Mouse (Mus musculus) ovary, postnatal 14 days (tissue): ENCODE data around the gene Oxt.
"Not testable (repeated sequence)": the region's sequence is repeated elsewhere in the genome, so short reads cannot be mapped to it uniquely, and the experiment has no call there.

Source experiments
- DNase-seq: peaks from one replicate; pipeline ENCODE4 v3.0.0; 2022; ENCODE audit warnings: low spot score

The Oxt gene

DNA sequence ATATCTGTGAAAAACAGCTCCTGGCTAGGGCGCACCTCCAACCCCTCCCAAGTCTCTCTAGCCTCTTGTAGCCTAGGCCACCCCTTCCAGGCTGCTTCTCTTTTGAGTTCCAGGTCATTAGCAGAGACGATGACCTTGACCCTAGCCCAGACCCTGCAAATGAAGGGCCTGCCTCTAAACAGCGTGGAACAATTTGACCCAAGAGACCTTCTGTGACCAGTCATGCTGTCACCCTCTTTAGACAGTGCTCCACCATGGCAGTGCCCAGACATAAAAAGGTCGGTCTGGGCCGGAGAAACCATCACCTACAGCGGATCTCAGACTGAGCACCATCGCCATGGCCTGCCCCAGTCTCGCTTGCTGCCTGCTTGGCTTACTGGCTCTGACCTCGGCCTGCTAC, at the start of gene Oxt:
TSS of gene Oxt (plus strand) at position 301 of the 400 bp plus-strand sequence.
- no peak for DNase-seq

DNA sequence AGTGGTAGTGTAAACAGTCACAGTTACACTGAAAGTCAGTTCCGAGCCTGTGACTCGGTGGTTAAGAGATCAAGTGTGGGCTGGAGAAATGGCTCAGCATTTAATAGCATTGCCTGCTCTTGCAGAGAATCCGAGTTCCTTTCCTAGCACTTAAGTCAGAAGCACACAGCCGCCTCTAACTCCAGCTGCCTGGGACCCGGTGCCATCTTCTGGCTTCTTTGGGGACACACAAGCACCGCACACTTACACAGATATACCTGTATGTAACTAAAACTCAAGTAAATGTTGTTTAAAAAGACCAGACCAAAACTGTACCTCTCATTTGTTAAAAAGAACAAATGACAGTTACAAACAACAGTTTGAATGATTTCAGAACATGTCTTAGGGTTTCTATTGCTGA, 47.5 kb upstream of the Oxt start:
- DNase-seq = no peak

DNA sequence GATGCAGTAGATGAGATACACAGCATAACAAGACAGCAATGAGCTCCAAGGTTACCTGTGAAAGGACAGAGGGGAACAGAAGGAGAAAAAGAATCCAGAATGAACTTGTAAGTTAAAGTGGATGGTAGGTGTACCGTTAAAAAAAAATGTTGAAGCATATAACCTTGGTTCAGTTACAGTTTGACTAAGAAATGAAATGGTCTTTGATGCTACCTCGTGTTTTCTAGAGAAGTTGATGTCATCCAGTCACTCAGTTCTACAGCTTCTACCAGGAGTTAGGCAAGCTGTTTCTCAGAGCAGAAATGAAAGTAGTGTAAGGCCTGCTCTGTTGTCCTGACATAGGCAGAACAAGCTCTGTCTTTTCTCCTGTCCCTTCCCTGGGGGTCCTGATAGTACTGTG, 46.7 kb upstream of the Oxt start:
- DNase-seq = no peak

DNA sequence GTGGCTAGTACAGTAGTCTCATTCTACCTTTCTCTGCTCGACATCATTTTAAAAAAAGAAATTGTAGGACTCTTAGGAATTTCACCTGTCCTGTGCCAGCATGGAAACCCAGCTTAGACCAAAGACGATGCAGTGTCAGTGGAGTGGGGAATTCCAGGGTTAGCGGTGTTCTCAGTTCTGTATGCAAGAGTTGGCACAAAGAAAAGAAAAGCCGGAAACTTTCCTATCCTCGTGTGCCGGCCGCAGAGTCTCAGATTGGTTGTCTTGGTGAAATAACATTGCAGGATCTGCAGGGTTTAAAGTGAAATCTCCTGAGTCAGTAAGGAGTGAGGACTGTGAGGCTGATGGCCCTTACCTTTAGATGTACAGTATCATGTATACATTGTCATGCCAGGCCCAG, 46.0 kb upstream of the Oxt start:
- DNase-seq = no peak

DNA sequence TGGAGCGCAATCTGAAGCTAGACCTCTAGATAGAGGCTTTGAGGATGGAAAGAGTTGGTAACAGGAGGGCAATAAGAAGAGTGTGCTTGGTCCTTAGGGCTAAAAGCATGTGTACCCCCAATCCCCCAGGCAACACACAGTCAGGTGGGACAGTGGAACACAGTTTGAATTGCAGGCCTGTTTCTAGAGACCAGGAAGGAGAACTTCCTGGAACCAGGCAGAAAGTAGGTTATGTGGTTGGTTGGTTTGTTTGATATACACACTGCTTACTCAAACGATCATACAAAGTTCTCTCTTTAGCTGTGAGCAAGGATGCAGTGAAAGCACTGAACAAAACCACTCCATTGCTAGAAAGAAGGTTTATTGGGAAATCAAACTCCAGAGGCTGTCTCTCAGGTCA, 43.8 kb upstream of the Oxt start:
- DNase-seq = no peak

DNA sequence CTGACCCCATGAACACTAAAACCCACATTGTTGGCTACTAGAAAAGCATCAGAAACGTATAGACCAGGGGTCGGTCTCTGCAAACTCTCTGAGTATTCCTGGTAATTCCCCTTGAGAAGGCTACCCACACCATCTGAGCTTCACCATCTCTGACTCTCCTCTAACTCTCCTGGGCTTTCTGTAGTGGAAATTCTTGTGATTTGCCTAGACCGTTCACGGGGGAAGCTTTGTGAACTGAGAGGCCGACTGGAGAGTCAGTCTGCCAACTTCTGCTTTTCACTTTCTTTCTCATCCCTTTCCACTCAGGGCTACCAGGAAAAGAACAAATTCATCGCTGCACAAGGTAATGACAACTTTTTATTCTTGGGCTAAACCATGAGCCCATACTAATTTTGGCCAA, 41.0 kb upstream of the Oxt start:
- DNase-seq = no peak

DNA sequence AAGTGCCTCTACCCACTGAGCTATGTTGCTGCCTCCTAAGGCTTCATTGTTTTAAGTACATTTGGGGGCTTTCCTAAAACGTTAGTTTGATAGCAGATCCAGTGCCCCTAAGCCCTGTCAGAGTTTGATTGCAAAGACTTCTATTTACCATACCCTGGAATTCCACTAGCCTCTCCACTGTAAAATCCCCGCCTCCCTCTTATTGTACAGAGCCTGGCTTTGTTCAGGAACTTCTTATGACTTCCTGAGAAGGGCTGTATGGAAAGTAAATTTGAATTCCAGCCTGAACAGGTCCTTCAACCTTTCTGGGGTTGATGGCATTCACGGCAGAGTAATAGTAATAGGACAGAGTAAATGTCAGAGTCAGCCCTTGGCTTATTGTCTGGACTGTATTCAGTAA, 39.1 kb upstream of the Oxt start:
- DNase-seq = no peak

DNA sequence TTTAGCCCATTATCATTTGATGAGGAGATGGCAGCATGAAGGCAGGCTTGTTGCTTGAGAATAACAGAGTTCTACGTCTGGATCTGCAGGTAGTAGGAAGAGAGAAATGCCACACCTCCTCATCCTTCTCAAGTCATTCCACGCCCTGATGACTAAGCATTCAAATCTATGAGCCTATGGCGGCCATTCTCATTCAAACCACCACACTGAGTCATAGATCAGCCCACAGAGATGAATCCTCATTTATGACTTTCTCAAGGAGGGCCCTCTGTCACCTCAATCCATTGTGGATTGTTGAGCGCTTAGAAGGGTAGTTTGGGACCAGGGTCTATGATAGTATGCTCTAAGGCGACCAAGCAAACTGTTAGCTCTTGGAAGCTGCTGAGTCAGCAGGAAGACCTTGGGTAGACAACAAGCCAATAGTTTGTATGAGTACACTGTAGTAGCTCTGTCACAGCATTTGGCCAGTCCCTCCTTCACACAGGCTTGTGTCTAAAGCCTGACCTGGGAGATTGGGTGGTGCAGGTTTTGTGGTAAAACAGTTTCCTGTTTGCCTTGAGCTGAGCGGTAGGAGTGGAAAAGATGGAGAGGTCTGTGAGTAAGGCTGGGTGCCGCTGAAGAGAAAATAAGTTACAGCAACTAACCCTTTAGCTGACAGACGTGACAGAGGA, 37.0 kb upstream of the Oxt start:
- DNase-seq = no peak

DNA sequence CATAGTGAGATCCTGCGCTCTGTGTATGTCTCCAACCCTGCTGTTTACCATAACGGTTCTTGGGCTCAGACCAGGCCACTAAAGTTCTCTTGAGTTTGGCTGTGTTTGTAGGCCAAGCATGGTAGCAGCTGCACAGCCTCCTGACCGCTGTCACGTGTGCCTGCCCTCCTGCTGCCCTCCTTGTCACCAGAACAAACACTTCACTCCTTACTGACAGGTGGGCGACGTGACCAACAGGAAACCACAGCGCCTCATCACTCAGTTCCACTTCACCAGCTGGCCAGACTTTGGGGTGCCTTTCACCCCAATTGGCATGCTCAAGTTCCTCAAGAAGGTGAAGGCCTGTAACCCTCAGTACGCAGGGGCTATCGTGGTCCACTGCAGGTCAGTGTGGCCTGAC, 35.7 kb upstream of the Oxt start:
- no peak for DNase-seq

DNA sequence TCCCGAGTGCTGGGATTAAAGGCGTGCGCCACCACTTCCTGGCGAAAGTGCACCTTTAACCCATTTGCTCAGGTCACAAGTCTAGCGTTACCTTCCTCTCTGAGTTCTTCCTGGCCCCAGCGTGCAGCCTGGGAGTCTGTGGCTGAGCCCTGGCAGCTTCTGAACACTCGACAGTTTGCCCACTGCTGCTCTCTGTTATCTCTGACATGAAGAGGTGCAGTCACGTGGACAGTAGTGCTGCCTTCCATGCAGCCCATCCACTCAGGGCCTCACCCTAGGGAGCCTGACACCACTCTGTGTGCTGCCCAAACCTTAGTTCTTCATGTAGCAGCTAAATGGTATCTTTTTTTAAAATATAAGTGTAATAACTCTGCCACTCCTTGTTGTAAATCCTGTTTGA, 29.0 kb upstream of the Oxt start:
- DNase-seq = no peak

DNA sequence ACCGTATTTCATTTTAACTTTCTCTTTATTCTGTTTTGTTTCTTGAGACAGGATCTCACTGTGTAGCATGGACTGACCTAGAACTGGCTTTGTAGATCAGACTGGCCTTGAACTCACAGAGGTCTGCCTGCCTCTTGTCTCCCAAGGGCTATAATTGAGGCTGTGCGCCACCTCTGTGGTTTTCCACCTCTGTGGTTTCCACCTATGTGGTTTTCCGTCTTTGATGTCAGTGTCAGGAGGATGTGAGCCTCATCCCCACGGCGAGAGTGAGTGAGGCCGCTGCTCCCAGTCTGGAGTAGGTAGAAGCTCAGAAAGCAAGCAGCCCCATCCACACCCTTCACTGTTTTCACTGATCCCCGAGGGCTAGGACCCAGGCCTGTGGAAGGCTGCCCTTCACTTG, 21.1 kb upstream of the Oxt start:
- DNase-seq = no peak

DNA sequence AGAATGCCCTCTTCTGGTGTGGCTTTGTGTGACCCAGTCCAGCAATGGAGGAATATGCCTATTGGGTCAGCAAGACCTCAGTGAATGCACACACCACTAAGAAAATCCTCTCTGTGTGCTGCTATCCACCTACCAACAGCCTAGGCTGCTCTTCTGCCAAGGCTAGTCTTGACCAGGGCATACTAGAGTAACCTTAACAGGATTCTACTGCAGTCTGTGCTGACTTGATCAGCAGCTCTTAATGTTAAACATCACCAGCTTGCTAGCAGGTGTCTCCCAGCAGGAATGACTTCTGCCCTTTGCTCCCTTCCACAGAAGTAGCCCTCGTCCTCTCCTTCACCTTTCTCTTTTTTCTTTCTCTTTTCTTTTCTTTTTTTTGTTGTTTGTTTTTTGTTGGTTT, 19.7 kb upstream of the Oxt start:
- DNase-seq = no peak

DNA sequence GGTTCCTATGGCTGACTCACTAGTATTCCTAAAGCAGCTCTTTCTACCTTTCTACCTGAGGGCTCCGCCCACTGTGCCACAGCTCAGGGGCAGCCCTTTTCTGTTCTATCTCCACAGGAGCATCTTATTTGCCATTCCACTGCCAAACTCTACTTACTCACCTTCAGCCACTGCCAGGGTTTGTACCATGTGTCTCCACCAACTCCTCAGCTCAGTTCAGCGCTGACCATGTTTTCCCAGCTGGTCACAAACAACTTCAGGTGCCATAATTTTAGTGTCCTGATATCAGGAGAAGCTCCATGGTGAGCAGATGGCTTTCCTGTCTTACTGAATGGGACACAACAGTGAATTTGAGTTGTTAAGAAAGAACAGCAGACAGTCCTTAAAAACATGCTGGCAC, 18.5 kb upstream of the Oxt start:
- DNase-seq = no peak

DNA sequence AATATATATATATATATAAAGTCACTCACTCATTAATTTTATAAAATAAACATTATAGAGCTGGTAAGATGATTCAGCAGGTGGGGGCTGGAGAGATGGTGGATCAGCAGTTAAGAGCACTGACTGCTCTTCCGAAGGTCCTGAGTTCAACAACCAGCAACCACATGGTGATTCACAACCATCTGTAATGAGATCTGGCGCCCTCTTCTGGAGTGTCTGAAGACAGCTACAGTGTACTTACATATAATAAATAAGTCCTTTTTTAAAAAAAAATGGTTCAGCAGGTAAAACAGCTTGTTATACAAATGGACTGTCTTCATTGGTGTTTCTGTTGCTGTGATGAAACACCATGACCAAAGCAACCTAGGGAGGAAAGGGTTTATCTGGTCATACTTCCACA, 18.0 kb upstream of the Oxt start:
- DNase-seq = no peak

DNA sequence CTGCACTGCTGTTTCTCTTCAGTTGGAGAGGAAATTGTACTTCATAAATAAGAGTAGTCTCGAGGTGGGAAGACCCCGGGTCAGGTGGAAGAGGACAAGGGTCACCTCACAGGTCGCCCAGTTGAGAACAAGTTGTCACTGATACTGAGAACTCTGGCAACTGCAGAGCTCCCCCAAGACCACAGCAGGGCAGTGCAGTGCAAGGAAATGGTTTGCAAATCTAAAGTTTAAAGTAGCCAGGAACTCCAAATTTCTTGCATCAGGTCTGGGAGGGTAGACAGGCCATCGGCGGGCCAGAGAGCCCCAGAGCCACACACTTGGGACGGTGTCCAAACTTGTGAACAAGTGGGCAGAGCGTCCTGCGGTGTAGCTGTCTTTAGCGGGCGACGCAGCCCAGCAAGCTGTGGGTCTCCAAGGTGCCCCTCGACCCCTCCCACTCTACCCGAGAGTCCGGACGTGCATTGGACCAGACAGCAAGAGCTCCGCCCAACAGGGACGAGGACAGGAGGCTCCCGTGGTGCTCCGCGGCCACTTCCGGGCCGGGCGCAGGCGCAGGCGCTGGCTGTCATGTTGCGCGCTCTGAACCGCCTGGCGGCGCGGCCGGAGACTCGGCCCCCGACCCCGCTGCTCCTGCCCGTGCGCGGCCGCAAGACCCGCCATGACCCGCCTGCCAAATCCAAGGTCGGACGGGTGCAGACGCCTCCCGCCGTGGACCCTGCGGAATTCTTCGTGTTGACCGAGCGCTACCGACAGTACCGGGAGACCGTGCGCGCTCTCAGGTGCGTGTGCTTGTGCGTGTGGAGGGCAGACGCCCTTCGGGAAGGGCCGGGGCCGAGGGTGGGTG, 12.5 kb upstream of the Oxt start, which contains the start of gene Mrps26:
TSS of gene Mrps26 (plus strand) at position 531 of the 844 bp plus-strand sequence.
- DNase-seq = peak; percentile 81

DNA sequence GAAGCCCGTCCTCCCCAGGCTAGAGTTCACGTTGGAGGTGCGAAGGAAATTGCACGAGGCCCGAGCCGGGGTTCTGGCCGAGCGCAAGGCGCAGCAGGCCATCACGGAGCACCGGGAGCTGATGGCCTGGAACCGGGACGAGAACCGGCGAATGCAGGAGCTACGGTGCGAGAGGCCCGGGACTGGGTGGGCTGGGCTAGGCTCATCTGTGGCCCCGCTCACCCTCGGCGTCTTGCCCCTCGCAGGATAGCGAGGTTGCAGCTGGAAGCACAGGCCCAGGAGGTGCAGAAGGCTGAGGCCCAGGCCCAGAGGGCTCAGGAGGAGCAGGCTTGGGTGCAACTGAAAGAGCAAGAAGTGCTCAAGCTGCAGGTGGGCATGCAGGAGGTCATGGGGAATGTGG, 11.9 kb upstream of the Oxt start:
- DNase-seq = peak; percentile 15

DNA sequence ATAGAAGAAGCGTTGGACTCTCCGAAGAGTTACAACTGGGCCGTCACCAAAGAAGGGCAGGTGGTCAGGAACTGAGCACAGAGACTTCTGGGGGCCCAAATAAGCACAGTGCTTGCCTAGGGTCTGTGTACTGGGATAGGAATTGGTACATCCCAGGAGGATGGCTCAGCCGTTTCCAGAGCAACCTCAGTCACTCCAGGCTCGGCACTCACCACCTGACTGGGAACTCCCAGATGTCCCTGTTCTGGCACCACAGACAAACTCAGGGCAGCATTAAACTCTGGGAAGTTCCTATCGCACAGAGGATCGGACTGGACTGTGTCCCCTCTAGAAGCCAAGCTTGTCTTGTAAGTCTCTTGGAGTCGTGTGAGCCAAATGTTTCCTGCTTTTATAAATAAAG, 11.0 kb upstream of the Oxt start:
- no peak for DNase-seq

DNA sequence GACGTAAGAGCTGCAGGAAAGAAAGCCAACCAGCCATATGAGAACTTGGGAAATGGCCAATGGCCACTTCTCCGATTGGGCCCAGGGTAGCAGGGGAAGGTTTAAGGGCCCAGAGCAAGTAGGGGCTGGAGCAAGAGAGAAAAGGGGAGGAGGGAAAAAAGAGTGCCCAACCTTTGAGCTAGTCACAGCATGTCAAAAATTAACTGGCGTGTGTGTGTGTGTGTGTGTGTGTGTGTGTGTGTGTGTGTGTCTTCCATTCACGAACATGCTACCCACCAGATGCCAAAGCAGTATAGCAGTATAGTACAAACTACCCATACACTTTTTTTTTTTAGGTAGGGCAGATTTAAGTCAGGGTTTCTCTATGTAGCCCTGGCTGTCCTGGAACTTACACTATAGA, 7.1 kb upstream of the Oxt start:
- DNase-seq = no peak

DNA sequence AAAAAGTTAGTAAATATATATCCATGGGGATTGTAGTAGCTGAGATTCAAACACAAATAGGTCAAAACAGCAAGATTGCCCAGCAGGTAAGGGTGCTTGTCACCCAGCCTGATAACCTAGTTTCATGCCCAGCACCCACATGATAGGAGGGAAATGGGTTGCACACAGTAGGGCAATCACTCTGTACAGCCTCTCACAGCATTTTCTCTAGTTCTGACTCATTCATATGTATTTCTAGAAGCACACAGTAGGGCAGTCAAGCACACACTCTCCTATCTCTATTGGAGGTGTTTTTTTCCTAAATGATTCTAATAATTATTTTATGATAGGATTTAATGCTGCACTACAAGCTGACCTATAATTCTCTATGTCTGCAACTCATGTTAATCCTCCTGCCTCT, 6.0 kb upstream of the Oxt start:
- no peak for DNase-seq

DNA sequence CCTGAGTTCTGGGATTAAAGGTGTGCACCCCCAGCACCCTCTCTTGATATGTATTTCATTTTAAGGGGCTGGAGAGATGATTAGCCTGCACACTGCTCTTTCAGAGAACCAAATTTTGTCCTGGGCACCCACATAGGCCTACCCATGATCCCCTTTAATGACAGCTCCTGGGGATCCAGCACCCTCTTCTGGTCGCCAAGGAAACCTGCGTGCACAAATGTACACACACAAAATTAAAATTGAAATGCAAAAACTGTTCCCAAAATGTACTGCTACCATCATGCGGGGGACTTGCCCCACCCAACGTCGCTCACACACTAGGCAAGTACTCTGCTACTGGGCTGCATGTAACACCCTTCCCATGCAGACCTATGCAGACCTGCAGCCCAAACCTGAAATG, 1.0 kb upstream of the Oxt start:
- DNase-seq = no peak

DNA sequence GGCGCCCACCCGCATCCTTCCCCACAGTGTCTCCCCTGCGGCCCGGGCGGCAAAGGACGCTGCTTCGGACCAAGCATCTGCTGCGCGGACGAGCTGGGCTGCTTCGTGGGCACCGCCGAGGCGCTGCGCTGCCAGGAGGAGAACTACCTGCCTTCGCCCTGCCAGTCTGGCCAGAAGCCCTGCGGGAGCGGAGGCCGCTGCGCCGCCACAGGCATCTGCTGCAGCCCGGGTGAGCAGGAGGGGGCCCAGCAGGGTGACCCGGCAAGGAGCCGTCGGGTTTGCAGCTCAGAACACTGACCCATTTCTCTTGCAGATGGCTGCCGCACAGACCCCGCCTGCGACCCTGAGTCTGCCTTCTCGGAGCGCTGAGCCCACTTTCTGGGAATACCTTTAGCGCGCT, 591 bp downstream of the Oxt start:
- DNase-seq = not testable (repeated sequence)

DNA sequence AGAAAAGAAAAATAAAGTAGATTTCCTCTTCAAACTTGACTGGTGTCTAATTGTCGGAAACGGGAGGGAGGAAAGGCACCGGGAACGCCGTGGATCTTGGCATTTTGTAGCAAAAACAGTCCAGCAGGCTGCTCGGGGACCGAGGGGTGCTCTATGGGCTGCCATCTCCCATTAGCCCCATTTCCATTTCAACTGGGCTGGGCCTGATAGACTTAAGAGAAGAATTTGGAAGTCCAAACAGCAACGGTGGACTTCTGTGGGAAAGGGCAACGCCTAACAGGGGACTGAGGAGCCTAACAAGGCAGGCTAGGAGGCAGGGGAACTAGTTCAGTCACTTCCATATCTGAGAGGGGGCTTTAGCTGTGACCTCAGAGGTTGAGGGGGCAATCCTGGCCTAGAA, 1.0 kb downstream of the Oxt start:
- no peak for DNase-seq

DNA sequence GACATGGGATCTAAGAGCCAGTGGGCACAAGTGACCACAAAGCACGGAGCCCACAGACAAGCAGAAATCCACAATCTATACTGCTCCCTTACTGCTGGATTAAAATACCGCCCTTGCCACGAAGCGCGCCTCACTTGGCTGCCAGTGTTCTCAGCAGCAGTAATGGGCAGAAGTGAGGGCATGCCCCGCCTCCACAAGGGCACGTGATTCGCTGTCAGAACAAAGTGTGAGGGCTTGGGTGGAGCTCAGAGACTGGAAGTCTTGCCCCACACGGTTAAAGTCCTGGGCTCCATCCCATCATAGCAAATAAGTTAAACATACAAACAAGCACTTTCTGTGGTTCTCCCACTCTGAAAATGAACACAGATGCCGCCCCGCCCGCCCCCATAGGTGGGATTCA, 1.7 kb downstream of the Oxt start:
- DNase-seq = no peak

DNA sequence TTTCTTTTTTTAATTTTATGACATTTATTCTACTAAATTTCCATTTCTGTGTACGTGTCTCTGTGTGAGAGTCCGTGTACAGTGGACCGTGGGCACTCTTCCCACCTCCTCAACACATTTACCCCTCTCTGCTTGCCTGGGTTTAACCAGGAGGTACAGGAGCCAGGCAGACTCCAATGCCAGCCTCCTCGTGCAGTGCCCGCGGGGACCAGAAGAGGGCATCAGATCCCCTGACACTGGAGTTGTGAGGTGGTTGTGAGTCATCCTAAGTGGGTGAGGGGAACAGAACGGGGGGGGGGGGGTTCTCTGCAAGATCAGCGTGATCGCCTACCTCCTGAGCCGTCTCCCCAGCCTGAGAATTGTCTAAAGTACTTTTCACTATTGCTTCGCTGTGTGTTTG, 2.2 kb downstream of the Oxt start:
- peak; percentile 47 for DNase-seq
